Mouse (Mus musculus) bone marrow macrophage, adult 2 months (primary cell): ENCODE measurements around the gene Itpk1. TPM values are rescaled to one million over a fixed set of nuclear protein-coding genes. Genes with fewer than 3 reads are reported as not detected.

ENCODE experiments used
- H3K27ac ChIP-seq: 2 replicates; pipeline ENCODE4 v1.5.1; 2012; ENCODE audit warnings: low read depth, low read length; ENCODE audit not compliant: insufficient read depth
- H3K4me1 ChIP-seq: 2 replicates; pipeline ENCODE4 v1.6.1; 2012; ENCODE audit warnings: low read length; ENCODE audit not compliant: control insufficient read depth, insufficient read depth
- H3K4me3 ChIP-seq: 2 replicates; pipeline ENCODE4 v1.5.1; 2012; ENCODE audit warnings: mild to moderate bottlenecking, low read length, moderate library complexity; ENCODE audit not compliant: insufficient read depth
- CTCF ChIP-seq: IDR thresholded peaks from 2 replicates; pipeline ENCODE4 v1.5.1; 2012; ENCODE audit warnings: low read depth, mild to moderate bottlenecking, low read length, moderate library complexity
- POLR2A ChIP-seq: IDR thresholded peaks from 2 replicates; pipeline ENCODE4 v1.6.1; 2012; ENCODE audit warnings: mild to moderate bottlenecking, low read depth, low read length, borderline replicate concordance
- polyA plus RNA-seq: library from polyadenylated mRNA; stranded (reverse); fragments of >200 nt; gene quantifications from 2 replicates; pipeline ENCODE4 v1.2.4, GENCODE M21; 2012; ENCODE audit not compliant: missing spikeins, insufficient read depth, insufficient read length

The Itpk1 gene
- polyA plus RNA-seq, 1 experiment = 23.5 TPM

GRCm38 (mm10) chr12:102665465-102666202, 39.1 kb downstream of the Itpk1 start:
- H3K27ac ChIP-seq = no peak overlapping the region
- no peak overlapping the region for H3K4me3 ChIP-seq
- peaks cover 6% of the 10 kb centered on the region for H3K4me1 ChIP-seq
- TF ChIP-seq POLR2A = no peak
- TF ChIP-seq CTCF = no peak

DNA sequence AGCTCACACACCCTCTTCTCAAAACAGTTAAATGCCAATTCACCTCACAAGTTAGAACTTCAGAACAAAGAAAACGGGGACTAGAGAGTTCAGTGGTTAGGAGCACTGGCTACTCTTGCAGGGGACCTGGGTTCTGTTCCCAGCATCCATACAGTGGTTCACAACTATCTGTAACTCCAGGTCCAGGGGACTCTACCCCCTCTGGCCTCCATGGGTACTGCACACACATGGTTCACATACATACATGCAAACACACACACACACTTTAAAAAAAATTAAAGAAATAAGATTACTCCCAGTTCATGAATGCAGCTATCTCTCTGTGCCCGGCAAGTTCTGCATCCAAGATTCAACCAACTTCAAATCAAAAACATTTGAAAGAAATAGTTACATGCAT, 40.7 kb downstream of the Itpk1 start:
- no peak overlapping the region for H3K4me3 ChIP-seq
- peaks cover 6% of the 10 kb centered on the region for H3K4me1 ChIP-seq
- no peak overlapping the region for H3K27ac ChIP-seq
- TF ChIP-seq POLR2A = no peak
- no peak for TF ChIP-seq CTCF

DNA sequence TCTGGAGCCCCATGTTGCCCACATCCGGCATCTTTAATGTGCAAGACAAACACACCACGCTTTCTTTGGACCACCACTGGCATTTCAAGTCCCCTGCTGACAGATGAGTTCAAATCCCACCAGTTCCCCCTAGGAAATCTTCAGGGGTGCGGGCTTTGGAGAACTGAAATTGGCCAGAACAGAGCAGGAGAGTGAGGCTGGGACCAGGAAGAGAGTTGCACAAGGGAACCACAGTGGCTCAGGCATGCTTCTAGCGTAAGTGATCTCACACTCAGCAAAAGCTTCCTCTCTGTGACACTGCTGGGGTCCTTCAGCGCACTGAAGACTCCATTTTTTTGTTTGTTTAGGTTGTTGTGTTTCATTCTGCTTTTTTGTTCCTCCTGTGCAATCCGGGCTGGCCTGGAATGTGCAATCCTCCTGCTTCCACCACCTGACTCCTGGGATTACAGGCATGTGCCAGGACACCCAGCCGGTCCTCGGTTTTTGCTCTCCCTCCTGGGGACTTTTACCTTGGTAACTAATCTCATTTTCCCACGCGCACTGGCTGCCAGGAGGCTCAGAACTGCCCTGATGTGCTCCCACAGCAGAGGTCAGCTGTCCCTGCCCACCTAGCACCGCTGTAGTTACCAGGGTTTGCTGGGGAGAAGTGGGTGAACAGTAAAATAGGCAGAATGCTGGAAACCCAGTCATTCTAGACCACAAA, 41.2 kb downstream of the Itpk1 start:
- TF ChIP-seq POLR2A = no peak
- TF ChIP-seq CTCF = no peak
- H3K4me1 ChIP-seq = peaks cover 6% of the 10 kb centered on the region
- H3K4me3 ChIP-seq = no peak overlapping the region

DNA sequence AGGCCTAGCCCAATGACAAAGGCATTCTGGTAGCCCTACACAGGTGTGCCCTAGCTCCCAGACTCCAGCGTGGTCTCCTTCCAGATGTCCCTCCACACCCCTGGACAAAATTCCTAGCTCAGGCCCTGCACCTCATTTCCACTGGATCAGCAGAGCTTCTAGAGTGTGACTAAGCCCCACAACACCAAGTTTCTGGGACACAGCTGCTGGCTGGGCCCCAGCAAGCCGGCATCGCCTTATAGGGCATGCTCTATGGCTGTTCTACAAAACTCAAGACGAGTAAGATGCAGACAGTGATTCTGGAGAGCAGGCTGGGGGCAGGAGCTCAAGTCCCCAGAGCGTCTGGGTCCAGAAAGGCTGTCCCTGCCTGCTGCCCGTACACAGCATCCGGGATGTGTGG, 43.0 kb downstream of the Itpk1 start:
- Histone ChIP-seq H3K27ac (no peak overlapping the region), H3K4me1 (peaks cover 6% of the 10 kb centered on the region), H3K4me3 (no peak overlapping the region)
- no peak for TF ChIP-seq CTCF
- no peak for TF ChIP-seq POLR2A

More for the DNA sequence above, 41.2 kb downstream of the Itpk1 start:
- H3K27ac ChIP-seq = 0 out of 2 replicates have a peak overlapping the region, but pooled peaks have one; percentile 30

DNA sequence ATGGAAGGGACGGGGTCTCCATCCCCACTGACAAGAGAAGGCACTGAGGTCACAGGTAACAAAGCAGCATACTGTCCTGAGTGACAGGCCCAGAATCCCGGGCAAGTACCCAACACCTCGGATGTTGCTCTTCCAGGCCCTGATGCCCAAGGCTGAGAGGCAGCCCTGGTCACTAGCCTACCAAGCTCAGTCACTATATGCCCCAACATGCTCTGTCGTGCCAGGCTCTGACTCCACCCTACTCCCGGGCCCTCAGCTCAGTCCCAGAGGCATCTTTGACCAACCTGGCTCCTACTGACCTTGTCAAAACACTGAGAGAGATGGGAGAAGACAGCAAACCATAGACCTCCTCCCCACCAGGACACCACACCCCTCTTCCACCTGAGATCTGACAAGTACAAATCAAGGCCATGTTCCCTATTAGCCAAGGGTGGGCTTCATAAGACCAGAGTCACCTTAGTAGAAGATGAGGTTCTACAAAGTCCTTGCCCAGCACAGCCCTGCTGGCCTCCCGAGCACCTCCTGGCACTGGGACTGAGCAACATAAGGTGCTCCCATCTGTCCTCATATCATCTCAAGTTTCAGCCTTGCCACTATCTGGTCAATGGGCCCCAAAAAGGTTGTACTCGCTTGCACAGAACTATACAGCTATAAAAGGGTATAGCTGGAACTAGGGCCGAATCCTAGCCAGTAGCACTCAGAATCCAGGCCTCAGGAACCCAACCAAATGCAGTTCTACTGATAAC, 43.7 kb downstream of the Itpk1 start:
- TF ChIP-seq POLR2A (no peak), CTCF (no peak)
- Histone ChIP-seq H3K4me1 (peaks cover 6% of the 10 kb centered on the region), H3K27ac (no peak overlapping the region), H3K4me3 (no peak overlapping the region)

- no peak overlapping the region for H3K27ac ChIP-seq
- peaks cover 22% of the 10 kb centered on the region for H3K4me1 ChIP-seq
- TF ChIP-seq CTCF (no peak), POLR2A (no peak)
- H3K4me3 ChIP-seq = no peak overlapping the region
Observed at GRCm38 (mm10) chr12:102653003-102653402, 51.7 kb downstream of the Itpk1 start.

DNA sequence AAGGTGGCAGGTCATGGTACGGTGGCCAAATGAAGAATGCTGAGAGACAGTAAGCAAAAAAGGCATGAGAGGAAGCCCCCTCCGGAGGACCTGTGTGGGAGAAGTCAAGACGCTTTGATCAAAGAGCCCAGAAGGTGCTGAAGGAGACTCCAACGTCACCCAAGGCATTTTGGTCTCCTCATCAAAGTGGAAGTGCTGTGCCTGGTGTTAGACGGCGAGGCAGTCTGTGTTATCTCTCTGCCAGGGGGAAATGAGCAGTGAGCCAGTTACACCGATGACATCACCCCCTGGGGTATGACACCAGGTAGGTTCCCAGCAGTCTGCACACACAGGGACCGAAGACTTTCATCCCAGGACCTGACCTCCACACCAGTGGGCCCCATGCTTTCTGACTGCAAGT, 52.3 kb downstream of the Itpk1 start:
- no peak overlapping the region for H3K27ac ChIP-seq
- H3K4me1 ChIP-seq = peaks cover 27% of the 10 kb centered on the region
- no peak for TF ChIP-seq CTCF
- no peak for TF ChIP-seq POLR2A
- H3K4me3 ChIP-seq = no peak overlapping the region

DNA sequence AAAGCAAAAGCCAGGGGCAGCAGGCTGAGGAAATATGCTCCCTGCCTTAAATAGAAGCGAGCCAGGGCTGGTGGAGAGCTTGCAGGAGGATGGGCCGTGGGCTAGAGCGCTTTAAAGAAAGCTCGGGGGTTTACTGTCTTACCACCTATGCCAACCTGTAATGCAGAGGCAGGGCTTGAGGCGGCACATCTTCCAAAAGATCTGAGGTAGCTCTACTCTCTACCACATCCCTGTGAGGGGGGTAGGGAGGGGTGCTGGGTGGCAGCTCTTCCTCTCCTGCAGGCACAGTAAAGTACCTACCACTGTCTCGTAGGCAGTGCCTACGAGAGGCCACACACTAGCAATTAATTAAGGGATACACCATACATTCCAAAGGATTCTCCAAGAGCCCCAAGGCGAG, 52.9 kb downstream of the Itpk1 start:
- H3K4me3 ChIP-seq = no peak overlapping the region
- peaks cover 33% of the 10 kb centered on the region for H3K4me1 ChIP-seq
- TF ChIP-seq POLR2A (no peak), CTCF (no peak)
- H3K27ac ChIP-seq = no peak overlapping the region

- Histone ChIP-seq H3K4me1 (peaks cover 33% of the 10 kb centered on the region), H3K4me3 (no peak overlapping the region), H3K27ac (no peak overlapping the region)
- no peak for TF ChIP-seq CTCF
- no peak for TF ChIP-seq POLR2A
Observed at GRCm38 (mm10) chr12:102651401-102651800, 53.3 kb downstream of the Itpk1 start.

GRCm38 (mm10) chr12:102650649-102651048, 54.1 kb downstream of the Itpk1 start:
- no peak for TF ChIP-seq POLR2A
- TF ChIP-seq CTCF = no peak
- no peak overlapping the region for H3K4me3 ChIP-seq
- peaks cover 38% of the 10 kb centered on the region for H3K4me1 ChIP-seq

More at GRCm38 (mm10) chr12:102650649-102651048, 54.1 kb downstream of the Itpk1 start:
- H3K27ac ChIP-seq = no peak overlapping the region
